Mouse (Mus musculus) myocyte (in vitro differentiated cells): ENCODE data around the gene Glipr1l2. TPM values are rescaled to one million over a fixed set of nuclear protein-coding genes. Genes with fewer than 3 reads are reported as not detected.
"Not testable (repeated sequence)": the region's sequence is repeated elsewhere in the genome, so short reads cannot be mapped to it uniquely, and the experiment has no call there.

Experiments
- H3K27me3 ChIP-seq: one replicate; pipeline ENCODE4 v1.6.1; 2011; ENCODE audit not compliant: control insufficient read depth, insufficient read depth, insufficient read length
- H3K36me3 ChIP-seq: one replicate; pipeline ENCODE4 v1.6.1; 2011; ENCODE audit not compliant: control insufficient read depth, insufficient read depth
- H3K4me2 ChIP-seq: one replicate; pipeline ENCODE4 v1.6.1; 2011; ENCODE audit warnings: low read depth, control low read depth
- H3K4me3 ChIP-seq: one replicate; pipeline ENCODE4 v1.5.1; 2011; ENCODE audit warnings: mild to moderate bottlenecking, control low read depth, moderate library complexity
- H3K79me2 ChIP-seq: one replicate; pipeline ENCODE4 v1.6.1; 2011; ENCODE audit not compliant: control insufficient read depth, insufficient read depth
- H3ac ChIP-seq: one replicate; pipeline ENCODE4 v1.6.1; 2011; ENCODE audit not compliant: control insufficient read depth, insufficient read length
- CEBPB ChIP-seq: IDR thresholded peaks from 2 replicates; pipeline ENCODE4 v1.6.1; 2011; ENCODE audit warnings: mild to moderate bottlenecking, moderate library complexity; ENCODE audit not compliant: poor library complexity, insufficient read depth, severe bottlenecking
- E2F4 ChIP-seq: IDR thresholded peaks from one replicate; pipeline ENCODE4 v1.6.1; 2011; ENCODE audit warnings: mild to moderate bottlenecking, control low read depth, moderate library complexity; ENCODE audit not compliant: insufficient read depth
- MAX ChIP-seq: IDR thresholded peaks from one replicate; pipeline ENCODE4 v1.6.1; 2011; ENCODE audit warnings: low read depth, mild to moderate bottlenecking, control low read depth
- MYOD1 ChIP-seq, 3 experiments: IDR thresholded peaks; one replicate each; pipeline ENCODE4 v1.6.1; 2011; ENCODE audit warnings: control low read depth in 2 of 3, low read depth in 2 of 3, mild to moderate bottlenecking in 2 of 3, moderate library complexity in 1 of 3; ENCODE audit not compliant: insufficient read length in 2 of 3, control insufficient read depth in 1 of 3
- MYOG ChIP-seq, 3 experiments: IDR thresholded peaks; one replicate each; pipeline ENCODE4 v1.6.1; 2011; ENCODE audit warnings: control low read depth in 2 of 3, low read depth in 2 of 3, mild to moderate bottlenecking in 2 of 3; ENCODE audit not compliant: insufficient read length in 2 of 3, control insufficient read depth in 1 of 3, insufficient read depth in 1 of 3
- POLR2A ChIP-seq: IDR thresholded peaks from one replicate; pipeline ENCODE4 v1.6.1; 2011; ENCODE audit warnings: low read depth, mild to moderate bottlenecking, control low read depth, moderate library complexity; ENCODE audit not compliant: insufficient read length
- POLR2AphosphoS2 ChIP-seq: IDR thresholded peaks from one replicate; pipeline ENCODE4 v1.6.1; 2011; ENCODE audit warnings: low read depth, control low read depth; ENCODE audit not compliant: insufficient read length
- REST ChIP-seq: IDR thresholded peaks from one replicate; pipeline ENCODE4 v1.6.1; 2011; ENCODE audit warnings: mild to moderate bottlenecking, control low read depth, moderate library complexity; ENCODE audit not compliant: insufficient read depth, insufficient read length
- SRF ChIP-seq: IDR thresholded peaks from one replicate; pipeline ENCODE4 v1.6.1; 2011; ENCODE audit warnings: low read depth; ENCODE audit not compliant: control insufficient read depth, insufficient read length
- TCF12 ChIP-seq: IDR thresholded peaks from one replicate; pipeline ENCODE4 v1.6.1; 2011; ENCODE audit warnings: mild to moderate bottlenecking, control low read depth; ENCODE audit not compliant: poor library complexity, insufficient read depth, severe bottlenecking
- USF1 ChIP-seq: IDR thresholded peaks from one replicate; pipeline ENCODE4 v1.6.1; 2011; ENCODE audit warnings: low read depth, mild to moderate bottlenecking, control low read depth, moderate library complexity
- polyA plus RNA-seq: library from polyadenylated mRNA; unstranded; fragments of >200 nt; fragmentation: generic; extraction: Trizol; gene quantifications from one replicate; pipeline ENCODE4 v1.2.1, GENCODE M21; 2012; ENCODE audit warnings: missing spikeins

Gene Glipr1l2
- polyA plus RNA-seq, 1 experiment, result not detected

DNA sequence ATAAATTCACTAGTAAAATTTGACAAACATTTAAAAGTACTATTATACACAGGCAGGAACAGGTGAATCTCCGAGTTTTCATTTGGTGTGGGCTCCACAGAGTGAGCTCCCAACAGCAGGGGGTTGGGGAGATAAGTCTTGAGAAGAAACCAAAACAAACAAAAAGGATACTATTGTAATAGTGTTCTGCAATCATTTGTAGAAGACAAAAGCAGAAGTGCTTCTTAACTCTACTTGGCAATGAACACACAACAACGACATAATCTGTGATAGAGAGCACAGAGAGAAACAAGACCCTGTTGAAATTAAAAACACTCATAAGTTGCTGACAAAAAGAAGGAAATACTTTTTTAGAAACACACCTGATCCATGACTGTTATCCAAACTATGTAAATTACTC lies 3.1 kb upstream of the Glipr1l2 start:
- H3K79me2 ChIP-seq, result no peaks in the 10 kb centered on the region
- no peak overlapping the region for H3K4me3 ChIP-seq
- no peak overlapping the region for H3K4me2 ChIP-seq
- H3K36me3 ChIP-seq, result no peaks in the 10 kb centered on the region
- peaks cover 3% of the 10 kb centered on the region for H3K27me3 ChIP-seq
- H3ac ChIP-seq, result no peak overlapping the region
- TF ChIP-seq MAX (no peak), SRF (no peak), REST (no peak), POLR2AphosphoS2 (no peak), CEBPB (no peak), TCF12 (no peak), USF1 (no peak)

DNA sequence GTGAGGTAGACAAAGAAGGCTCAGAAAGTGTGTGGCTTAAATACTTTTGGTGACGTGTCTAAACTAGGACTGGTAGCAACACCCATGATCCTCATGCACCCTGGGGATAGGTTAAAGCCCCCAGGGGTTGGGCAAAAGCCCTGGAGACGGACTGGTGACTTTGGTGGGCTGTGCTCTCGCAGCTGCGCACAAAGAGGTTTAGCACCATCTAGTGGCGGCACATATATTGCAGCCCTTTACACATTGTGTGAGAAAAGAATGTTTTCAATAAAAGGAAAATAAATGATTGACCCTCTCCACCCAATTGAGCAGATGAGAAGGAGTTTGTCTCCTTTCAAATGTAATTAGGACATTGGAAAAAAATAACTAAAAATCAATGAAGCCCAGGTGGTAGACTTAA lies 22.6 kb downstream of the Glipr1l2 start:
- peak overlapping the region; percentile 50 for H3K4me2 ChIP-seq
- H3K4me3 ChIP-seq, H3K36me3 ChIP-seq: not testable (repeated sequence)

DNA sequence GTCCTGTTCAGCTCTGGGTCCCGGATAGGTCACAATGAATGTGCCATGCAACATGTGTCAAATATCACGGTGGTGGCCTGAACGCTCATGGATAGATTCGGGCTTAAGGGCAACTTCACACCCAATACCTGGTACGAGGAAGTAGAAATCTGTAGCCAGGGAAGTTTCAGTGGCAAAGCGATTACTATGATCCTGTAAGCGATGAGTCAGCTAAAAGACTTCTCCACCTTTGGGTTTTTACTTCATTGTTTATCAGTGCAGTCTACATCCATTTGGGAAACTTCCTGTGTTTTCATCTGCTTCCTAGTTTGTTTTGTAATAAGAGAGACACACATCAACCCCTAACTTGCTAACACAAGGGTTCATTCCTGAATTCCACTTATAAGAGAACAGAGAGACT lies 27.2 kb downstream of the Glipr1l2 start:
- Histone ChIP-seq H3K4me3 (no peak overlapping the region), H3K27me3 (no peaks in the 10 kb centered on the region), H3K79me2 (no peaks in the 10 kb centered on the region), H3K4me2 (no peak overlapping the region), H3ac (no peak overlapping the region), H3K36me3 (no peaks in the 10 kb centered on the region)
- TF ChIP-seq POLR2A (no peak), TCF12 (no peak), MAX (no peak), USF1 (no peak), E2F4 (no peak), MYOD1 (IDR thresholded peaks at IDR 0.05; ENCODE audit: control insufficient read depth in 1 of 3, insufficient read length in 2 of 3, low read depth in 2 of 3) (no peak), CEBPB (no peak), MYOG (IDR thresholded peaks at IDR 0.05; ENCODE audit: control insufficient read depth in 1 of 3, insufficient read depth in 1 of 3, insufficient read length in 2 of 3, low read depth in 2 of 3) (no peak), POLR2AphosphoS2 (no peak), SRF (no peak)

More for the DNA sequence above, 22.6 kb downstream of the Glipr1l2 start:
- not testable (repeated sequence) for H3K79me2 ChIP-seq, H3ac ChIP-seq, H3K27me3 ChIP-seq

DNA sequence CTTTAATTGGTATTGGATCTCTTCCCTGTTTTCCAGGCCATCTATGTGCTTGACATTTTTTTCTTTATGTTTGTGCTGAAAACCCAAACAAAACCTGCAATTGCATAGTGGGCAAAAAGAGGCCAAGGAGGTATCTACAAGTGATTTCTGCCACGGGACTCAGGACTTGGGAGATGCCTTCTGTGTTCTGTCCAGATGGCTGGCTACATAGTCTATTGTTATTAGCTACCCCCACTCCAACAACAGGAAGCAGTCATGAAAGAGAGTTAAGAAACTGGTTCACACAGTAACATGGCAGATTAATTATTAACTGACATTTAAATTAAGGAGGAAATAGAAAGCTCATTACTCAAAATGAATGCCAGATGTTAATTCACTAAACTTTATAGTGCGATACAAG lies 41.9 kb downstream of the Glipr1l2 start:
- H3ac ChIP-seq, H3K4me2 ChIP-seq, H3K36me3 ChIP-seq: not testable (repeated sequence)

DNA sequence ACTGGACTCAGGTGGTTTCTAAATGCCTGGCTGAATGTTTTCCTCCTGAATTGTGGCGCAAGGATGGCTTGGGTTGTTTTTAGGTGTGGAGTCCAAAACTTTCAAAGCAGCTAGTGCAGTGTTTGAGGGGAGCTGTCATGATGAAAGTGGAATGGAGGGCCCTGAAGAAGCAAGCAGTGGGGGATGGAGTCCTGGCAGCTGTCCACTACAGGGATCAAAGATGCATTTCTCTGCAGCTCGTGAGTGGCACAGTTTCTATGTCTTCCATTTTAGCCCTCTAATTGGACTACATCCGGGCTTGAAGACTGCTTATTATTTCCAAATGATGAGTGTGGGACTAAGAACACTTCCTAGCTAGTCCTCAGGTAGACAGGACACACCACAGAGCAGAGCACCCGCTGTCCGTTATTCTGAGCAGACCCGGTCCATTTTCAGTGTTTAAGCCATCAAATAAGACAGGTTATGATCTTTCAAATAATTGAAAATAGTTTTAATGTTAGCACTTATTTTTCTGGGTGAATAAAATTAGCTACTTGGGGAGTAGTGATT lies 44.6 kb downstream of the Glipr1l2 start:
- H3K27me3 ChIP-seq, H3K36me3 ChIP-seq, H3K4me3 ChIP-seq, H3K4me2 ChIP-seq, H3K79me2 ChIP-seq, H3ac ChIP-seq: not testable (repeated sequence)

More for the DNA sequence above, 41.9 kb downstream of the Glipr1l2 start:
- H3K79me2 ChIP-seq, H3K27me3 ChIP-seq, H3K4me3 ChIP-seq: not testable (repeated sequence)

DNA sequence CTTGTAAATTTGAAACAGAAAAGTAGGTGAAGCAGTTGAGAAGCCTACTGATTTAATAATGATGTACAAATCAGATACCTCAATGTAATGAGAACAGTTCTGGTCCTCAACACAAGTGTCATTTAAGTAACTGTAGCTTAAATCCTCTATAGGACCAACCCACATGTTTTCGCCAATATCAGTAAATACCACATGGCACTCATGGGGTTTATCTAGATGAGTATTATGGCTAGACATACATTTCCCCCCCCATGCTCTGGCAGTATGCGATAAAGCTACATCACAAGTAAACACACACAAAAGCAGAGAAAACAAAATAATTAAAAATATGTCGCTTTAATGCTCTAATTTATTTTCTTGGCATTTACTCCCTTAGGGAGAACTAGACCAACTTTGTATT lies 49.0 kb downstream of the Glipr1l2 start:
- no peak overlapping the region for H3K4me3 ChIP-seq
- no peaks in the 10 kb centered on the region for H3K27me3 ChIP-seq
- no peak overlapping the region for H3K4me2 ChIP-seq
- TF ChIP-seq MAX (no peak), POLR2AphosphoS2 (no peak), SRF (no peak)
- H3K36me3 ChIP-seq, result no peaks in the 10 kb centered on the region
- H3K79me2 ChIP-seq, result no peaks in the 10 kb centered on the region
- no peak overlapping the region for H3ac ChIP-seq
